Mouse (Mus musculus) spleen, adult 2 months (tissue): ENCODE measurements at regions not wholly inside any gene's neighbourhood (a gene's known extent, or its start where the extent isn't known, plus 50 kb on each side); places are given as distances from the start of the nearest gene placed in this dataset.

Experiments
- CTCF ChIP-seq: fragments of 200-500 bp; IDR thresholded peaks from 2 replicates; pipeline ENCODE4 v1.5.1; 2011; ENCODE audit warnings: mild to moderate bottlenecking, inconsistent platforms; ENCODE audit not compliant: insufficient read depth, insufficient read length, insufficient replicate concordance; ENCODE audit errors: extremely low read depth
- POLR2A ChIP-seq: fragments of 200-500 bp; IDR thresholded peaks from 2 replicates; pipeline ENCODE4 v1.6.1; 2011; ENCODE audit warnings: low read depth, low read length, inconsistent platforms

- TF ChIP-seq POLR2A, result no peak
- TF ChIP-seq CTCF, result no peak
Observed at GRCm38 (mm10) chr9:33003880-33004279, 367.9 kb downstream of the Ets1 start.
